20 mouse cellular contexts compared by ENCODE assay signal in genomic region chr16:62798808-62799207, GRCm38 (mm10). TPM values are rescaled to one million over a fixed set of nuclear protein-coding genes. Genes with fewer than 3 reads are reported as not detected.
"Had no signal": no experiment of that assay in that cellular context is flagged by ENCODE, and none has a peak within 500 bp of the region (broad histone marks: within the 10 kb centered on the region; RNA-seq: fewer than 3 reads in every experiment).

No protein-coding gene starts in this region.

- H3K27ac ChIP-seq: kidney, embryonic 15.5 days; liver, embryonic 14.5 days; midbrain, embryonic 10.5 days; neural tube, embryonic 13.5 days; stomach, embryonic 15.5 days had no signal

- DNase-seq: kidney, adult 2 months; kidney, postnatal 14 days; liver; lung, adult 18-20 months; retina, postnatal 1 day; right cerebral cortex, postnatal 4 days; spleen, adult 18-20 months; thymus, adult 18-20 months; thymus, postnatal 25 days had no signal

- ATAC-seq: midbrain, embryonic 16.5 days had no signal

- H3K4me1 ChIP-seq: kidney, embryonic 15.5 days; midbrain, embryonic 10.5 days; neural tube, embryonic 13.5 days; stomach, embryonic 15.5 days had no signal

- H3K9me3 ChIP-seq: kidney, embryonic 15.5 days; midbrain, embryonic 10.5 days; neural tube, embryonic 13.5 days; stomach, embryonic 15.5 days had no signal

- H3K9ac ChIP-seq: kidney, embryonic 15.5 days; liver, embryonic 14.5 days; neural tube, embryonic 13.5 days; stomach, embryonic 15.5 days had no signal

- H3K4me2 ChIP-seq: kidney, embryonic 15.5 days; neural tube, embryonic 13.5 days; stomach, embryonic 15.5 days had no signal

- H3K36me3 ChIP-seq: stomach, embryonic 15.5 days had no signal

- H3K4me3 ChIP-seq: kidney, embryonic 15.5 days; midbrain, embryonic 10.5 days; neural tube, embryonic 13.5 days; stomach, embryonic 15.5 days had no signal

- H3K27me3 ChIP-seq: kidney, embryonic 15.5 days; neural tube, embryonic 13.5 days; stomach, embryonic 15.5 days had no signal

RNA-seq across cellular contexts. Expression of gene Stx19, which starts 15.7 kb away (rescaled TPM):
- total RNA-seq: layer of hippocampus, adult 8-10 months; layer of hippocampus, postnatal 14 days; left cerebral cortex, adult 18-20 months; left cerebral cortex, postnatal 10 days had no signal
- polyA plus RNA-seq: kidney, adult 2 months; large intestine, adult 2 months; liver, embryonic 14.5 days had no signal
